Mouse (Mus musculus) telencephalon, adult 2 months (tissue): ENCODE data around the gene ccdc198.
"Not testable (repeated sequence)": the region's sequence is repeated elsewhere in the genome, so short reads cannot be mapped to it uniquely, and the experiment has no call there.

ENCODE experiments used
- DNase-seq: peaks from one replicate; pipeline ENCODE4 v3.0.0-alpha.2; 2011; ENCODE audit warnings: low read depth, low spot score

The ccdc198 gene

DNA sequence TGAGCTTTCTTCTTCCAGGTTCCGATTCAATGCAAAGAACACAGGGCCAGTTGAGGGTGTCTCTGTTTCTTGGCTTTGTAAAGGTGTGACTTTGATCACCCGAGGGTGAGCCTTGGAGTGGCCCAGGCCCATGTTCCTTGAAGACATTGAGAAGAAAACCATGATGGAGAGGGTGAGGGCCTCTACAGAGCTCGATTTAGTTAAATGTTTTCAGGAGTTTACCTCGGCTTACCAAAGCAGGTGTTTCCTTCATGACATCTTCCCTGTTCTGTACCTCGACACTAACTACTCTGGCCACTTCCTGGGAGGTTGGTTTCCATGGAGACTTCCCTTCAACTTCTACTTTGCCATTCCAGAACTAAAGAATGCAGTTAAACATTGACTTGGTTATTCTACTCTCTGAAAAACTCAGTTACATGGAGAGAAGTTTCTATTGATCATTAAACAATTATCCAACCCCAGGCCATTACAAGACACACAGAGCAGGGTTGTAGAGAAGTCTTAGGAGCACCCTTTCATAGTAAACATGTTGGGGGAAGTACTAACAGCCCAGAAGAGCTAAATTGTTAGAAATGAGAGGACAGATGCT is at the start of gene ccdc198:
TSS of gene ccdc198 (minus strand) at position 349 of the 589 bp plus-strand sequence.
- no peak for DNase-seq

DNA sequence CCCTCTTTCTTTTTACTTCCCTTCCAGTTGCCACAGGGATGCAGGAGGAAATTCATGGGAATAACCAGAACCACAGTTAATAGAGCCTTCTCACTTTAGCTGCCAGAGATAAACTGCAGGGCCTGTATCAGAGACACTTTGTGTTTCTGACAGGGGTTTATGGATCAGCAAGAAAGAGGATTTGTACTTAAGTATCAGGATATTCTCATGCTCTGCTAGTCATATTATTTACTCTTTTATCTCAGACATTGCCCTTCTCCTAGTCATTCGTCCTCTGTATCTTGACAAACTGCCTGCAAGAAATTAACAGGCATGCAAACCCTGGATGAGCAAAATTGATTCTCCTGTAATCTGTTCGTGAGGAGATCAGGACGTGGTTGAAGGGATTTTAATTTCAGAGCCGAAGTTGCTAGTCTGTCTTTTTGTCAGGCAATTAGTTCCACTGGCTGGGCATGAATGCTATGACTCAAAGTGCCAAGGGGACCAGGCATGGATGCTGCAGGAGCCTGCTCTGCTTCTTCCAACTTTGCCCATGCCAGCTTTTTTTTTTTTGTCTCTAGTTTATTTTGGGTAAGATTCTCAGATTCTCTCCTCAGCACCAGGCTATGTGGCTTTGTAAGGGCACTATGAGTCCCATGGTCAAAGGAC is 48.7 kb upstream of the ccdc198 start:
- DNase-seq = no peak

DNA sequence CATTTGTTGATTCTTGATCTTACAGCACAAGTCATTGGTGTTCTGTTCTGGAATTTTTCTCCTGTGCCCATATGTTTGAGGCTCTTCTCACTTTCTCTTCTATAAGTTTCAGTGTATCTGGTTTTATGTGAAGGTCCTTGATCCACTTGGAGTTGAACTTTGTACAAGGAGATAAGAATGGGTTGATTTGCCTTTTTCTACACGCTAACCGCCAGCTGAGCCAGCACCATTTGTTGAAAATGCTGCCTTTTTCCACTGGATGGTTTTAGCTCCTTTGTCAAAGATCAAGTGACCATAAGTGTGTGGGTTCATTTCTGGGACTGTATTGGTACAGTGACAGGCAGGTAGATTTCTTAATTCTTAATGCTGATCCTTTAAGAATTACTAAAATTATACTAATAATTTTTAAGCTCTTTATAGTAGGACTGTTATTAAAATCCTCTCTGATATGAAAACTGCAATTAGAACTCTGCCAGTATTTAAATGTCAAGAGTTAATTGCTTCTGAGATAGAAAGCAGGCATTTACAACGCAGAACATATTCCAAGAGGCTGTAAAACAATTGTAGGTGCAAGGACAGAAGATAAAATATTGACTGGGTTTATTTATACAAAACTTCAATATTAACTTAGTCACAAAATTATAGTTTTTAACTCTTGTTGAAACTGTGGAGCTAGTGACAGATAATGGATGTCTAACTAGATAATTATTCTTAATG is 44.9 kb upstream of the ccdc198 start:
- DNase-seq = no peak

- DNase-seq = peak; percentile 55
Measured at GRCm38 (mm10) chr14:49283784-49284655, 38.7 kb upstream of the ccdc198 start.

DNA sequence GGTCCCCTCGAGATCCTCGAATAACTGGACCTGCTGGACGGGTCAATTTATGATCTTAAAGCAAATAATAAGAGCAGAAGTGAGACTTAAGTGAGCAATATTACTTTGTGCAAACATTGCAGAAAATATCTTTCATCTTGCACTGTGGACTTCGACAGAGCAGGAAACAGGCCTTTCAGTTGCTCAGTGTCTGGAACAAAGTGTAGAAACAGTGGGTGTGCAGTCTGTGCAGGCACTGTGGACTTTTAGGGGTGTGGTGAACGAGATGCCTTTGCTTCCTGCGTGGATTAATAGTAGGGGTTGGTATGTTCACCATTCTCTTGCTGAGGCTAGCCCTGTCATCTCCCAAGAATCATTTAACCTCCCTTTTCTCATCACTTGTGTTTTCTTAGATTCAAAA is 33.6 kb upstream of the ccdc198 start:
- DNase-seq = no peak

GRCm38 (mm10) chr14:49278479-49278878 is 33.2 kb upstream of the ccdc198 start:
- not testable (repeated sequence) for DNase-seq

DNA sequence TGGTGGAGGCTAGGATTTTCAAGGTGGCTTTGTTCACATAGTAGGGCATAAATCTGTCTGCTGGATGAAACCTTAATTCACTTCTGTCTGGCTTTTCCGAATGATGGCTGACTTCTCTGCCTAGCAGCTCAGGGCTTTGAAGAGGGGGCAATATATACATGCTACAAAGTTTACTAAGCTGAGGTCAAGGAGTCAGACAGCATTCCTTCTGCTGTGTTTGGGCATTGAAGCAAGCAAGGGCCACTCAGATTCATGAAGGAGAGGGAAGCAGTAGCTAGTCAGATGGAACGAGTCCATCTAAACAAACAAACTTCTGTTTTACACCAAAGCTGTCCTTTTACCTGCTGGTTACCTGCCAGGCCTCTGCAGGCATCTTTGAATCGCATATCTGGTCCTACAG is 32.4 kb upstream of the ccdc198 start:
- DNase-seq = no peak

- no peak for DNase-seq
Measured at GRCm38 (mm10) chr14:49275376-49275775, 30.1 kb upstream of the ccdc198 start.

GRCm38 (mm10) chr14:49265286-49266002 is 20.2 kb upstream of the ccdc198 start:
- no peak for DNase-seq

- DNase-seq = peak; percentile 27
Measured at GRCm38 (mm10) chr14:49241522-49241921, 3.8 kb downstream of the ccdc198 start.

DNA sequence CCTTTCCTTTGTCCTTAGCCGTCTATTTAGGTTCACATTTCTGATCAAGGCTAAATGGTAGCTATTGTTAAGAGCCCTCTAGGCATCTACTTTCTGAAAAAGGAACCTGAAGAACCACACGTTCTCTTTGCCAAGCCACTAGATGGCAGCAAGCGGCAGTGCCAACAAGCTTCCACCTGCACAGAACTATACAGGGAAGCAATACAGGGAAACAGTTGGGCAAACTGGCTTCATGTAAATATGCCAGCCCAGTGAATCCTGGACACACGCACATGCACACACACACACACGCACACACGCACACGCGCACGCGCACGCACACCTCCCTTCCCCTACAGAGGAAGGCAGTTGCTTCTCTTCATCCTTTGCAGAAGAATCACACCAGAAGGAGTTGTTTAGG is 7.1 kb downstream of the ccdc198 start:
- DNase-seq = peak; percentile 65

GRCm38 (mm10) chr14:49234788-49235515 is 10.3 kb downstream of the ccdc198 start:
- peak; percentile 29 for DNase-seq

DNA sequence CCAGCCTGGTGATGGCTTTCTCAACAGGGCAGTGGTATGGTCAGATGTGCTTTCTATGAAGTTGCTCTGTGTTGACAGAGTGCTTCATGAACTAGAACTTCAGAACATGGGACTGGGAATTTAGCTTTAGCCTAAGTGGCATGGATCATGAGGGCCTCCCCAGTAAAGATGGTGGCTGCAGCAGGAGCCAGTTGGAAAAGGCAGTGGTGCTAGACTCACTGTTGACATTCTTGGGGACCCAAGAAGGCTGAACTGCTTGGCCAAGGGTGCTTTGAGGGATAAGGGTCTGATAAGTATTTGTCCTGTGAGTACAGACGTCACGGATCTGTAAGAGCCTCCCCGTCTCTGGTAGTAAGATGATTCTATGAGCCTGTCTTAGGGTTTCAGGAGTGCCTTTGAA is 13.4 kb downstream of the ccdc198 start:
- no peak for DNase-seq

- no peak for DNase-seq
Measured at GRCm38 (mm10) chr14:49226986-49227385, 18.3 kb downstream of the ccdc198 start.

GRCm38 (mm10) chr14:49226471-49226870 is 18.8 kb downstream of the ccdc198 start:
- DNase-seq = no peak

GRCm38 (mm10) chr14:49221771-49222170 is 23.5 kb downstream of the ccdc198 start:
- DNase-seq = no peak

DNA sequence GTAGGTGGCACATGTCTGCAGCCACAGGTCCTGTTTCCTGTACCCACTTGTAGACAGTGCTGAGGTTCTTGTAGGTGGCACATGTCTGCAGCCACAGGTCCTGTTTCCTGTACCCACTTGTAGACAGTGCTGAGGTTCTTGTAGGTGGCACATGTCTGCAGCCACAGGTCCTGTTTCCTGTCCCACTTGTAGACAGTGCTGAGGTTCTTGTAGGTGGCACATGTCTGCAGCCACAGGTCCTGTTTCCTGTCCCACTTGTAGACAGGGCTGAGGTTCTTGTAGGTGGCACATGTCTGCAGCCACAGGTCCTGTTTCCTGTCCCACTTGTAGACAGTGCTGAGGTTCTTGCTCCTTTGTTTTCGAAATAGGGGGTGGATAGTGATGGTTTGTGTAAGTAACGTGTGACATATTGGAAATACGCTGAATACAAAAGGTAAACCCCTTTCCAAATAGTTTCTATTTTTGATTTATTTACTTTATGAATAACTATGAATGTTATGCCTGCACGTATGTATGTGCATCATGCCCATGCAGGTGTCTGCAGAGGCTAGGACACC is 25.7 kb downstream of the ccdc198 start:
- not testable (repeated sequence) for DNase-seq

DNA sequence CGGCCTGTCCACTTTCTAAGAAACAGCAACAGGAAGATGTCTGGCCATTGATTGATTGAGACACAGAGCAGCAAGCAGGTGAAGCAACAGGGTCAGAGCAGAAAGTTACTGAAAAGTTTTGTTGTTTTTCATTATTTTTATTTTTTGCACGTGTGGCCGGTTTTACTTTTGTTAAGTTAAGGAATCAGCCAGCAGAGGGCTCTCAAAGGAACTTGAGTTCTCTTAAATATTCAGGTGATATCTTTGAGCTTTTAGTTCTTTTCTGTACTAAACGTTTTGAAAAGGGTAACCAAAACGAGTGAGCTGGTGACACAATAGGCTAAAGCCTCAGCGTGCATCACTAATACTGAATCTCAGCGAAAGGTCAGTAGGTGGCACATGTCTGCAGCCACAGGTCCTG is 26.6 kb downstream of the ccdc198 start:
- no peak for DNase-seq

DNA sequence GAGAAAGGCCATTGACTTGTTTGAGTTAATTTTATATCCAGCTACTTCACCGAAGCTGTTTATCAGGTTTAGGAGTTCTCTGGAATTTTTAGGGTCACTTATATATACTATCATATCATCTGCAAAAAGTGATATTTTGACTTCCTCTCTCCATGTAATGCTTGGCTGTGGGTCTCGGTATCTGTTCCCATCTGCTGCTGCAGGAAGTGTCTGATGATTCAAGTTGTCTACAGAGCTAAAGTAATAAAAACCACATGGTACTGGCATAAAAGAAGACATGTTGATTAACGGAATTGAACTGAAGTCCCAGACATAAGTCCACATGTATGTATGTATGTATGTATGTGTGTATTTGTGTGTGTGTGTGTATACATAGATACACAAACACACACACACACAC is 35.1 kb downstream of the ccdc198 start:
- DNase-seq = not testable (repeated sequence)

DNA sequence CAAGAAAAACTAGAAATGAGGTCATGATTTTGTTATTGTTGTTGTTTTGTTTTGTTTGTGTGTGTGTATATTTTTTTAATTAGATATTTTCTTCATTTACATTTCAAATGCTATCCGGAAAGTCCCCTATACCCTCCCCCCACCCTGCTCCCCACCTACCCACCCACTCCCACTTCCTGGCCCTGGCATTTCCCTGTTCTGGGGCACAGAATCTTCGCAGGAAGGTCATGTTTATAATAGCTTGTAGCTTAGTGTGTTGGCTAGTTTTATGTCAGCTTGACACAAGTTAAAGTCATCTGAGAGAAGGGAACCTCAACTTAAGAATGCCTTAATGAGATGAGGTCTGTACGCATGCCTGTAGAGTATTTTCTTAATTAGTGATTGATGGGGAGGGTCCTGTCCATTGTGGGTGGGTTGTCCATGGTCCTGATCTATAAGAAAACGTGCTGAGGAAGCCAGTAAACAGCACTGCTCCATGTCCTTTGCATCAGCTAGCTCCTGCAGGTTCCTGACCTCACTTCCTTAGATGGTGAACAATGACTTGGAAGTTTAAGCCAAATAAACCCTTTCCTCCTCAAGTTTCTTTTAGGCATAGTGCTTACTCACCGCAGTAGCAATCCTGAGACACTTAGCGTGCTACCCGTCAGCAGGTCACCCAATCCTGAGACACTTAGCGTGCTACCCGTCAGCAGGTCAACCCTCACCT is 44.0 kb downstream of the ccdc198 start:
- DNase-seq = no peak
